Mouse (Mus musculus) gastrocnemius, adult 2 months (tissue): Measurements from ENCODE around the gene U2af1. TPM values are rescaled to one million over a fixed set of nuclear protein-coding genes. Genes with fewer than 3 reads are reported as not detected.
A peak's percentile ranks its signal among the peaks of the same experiment; 100 is the strongest.

Source experiments
- DNase-seq: peaks from one replicate; pipeline ENCODE4 v3.0.0; 2022
- H3K27ac ChIP-seq: fragments of 200-600 bp; 2 replicates; pipeline ENCODE4 v1.8.1; 2022; ENCODE audit warnings: mild to moderate bottlenecking
- H3K4me3 ChIP-seq: fragments of 200-600 bp; 2 replicates; pipeline ENCODE4 v1.8.1; 2022; ENCODE audit warnings: mild to moderate bottlenecking, moderate library complexity
- CTCF ChIP-seq: fragments of 200-600 bp; IDR thresholded peaks from 2 replicates; pipeline ENCODE4 v1.8.1; 2022; ENCODE audit warnings: antibody characterized with exemption, mild to moderate bottlenecking, moderate library complexity
- intact Hi-C: fragments of 180-260 bp; cut with DNase I; formaldehyde crosslinking; loops from one replicate; pipeline ENCODE4 v1.15.1; 2025
- total RNA-seq, 2 experiments: library from RNA; stranded (reverse); gene quantifications; 2 replicates each; pipeline ENCODE4 v1.2.3; 2021

U2af1 gene
- total RNA-seq, 2 experiments from 2014 or later: 67.8 to 68.3 TPM

DNA sequence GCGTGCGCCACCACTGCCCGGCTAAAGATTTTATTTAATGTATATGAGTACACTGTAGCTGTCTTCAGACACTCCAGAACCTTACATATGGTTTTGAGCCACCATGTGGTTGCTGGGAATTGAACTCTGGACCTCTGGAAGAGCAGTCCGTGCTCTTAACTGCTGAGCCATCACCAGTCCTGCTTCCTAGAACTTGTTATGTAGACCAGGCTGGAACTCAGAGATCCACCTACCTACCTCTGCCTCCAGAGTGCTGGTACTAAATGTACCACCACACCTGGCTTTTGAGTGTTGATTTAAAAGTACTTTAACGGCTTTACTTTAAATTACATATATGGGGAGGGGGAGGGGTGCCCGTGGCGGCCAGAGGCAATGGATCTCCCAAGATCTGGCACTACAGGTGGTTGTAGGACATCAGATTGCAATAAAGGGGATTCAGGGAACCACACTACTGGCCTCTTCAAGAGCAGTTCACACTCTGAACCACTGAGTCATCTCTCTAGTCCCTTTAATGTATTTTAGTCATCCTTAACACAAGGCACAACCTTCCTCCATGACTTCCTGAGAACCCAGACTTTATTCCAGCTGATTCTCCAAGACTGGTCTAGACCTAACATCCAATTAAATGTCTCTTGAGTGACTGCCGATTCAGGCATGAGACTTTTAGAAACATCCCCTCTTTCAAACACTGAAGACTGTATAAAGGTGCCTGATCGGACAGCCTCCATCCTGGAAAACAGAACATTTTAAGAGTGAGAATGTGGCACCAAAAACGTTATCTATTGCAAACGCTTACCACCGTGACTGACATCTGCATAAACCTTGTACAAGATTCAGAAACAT is 1.3 kb downstream of the U2af1 start:
- no peak for DNase-seq
- Histone ChIP-seq H3K4me3 (peak overlapping the region; percentile 74), H3K27ac (peak overlapping the region; percentile 99)
- intact Hi-C loops: loop anchor here (5.0 kb wide), 1 partner anchor 90 kb away; no protein-coding TSS in a partner anchor
- TF ChIP-seq CTCF: no peak

DNA sequence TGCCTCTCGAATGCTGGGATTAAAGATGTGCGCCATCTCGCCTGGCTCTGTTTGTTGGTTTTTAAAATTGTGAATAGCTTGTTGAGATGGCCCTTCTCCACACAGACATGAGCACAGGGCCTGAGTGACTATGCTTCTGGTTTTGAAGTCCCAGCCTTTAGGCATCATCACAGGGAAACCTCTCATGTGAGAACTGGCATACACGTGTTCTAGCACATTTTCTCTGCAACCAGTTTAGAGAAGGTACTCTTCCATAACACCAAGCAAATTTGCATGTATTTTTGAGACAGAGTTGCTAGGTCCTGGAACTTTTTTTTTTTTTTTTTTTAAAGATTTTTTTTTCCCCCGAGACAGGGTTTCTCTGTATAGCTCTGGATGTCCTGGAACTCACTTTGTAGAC is 2.0 kb downstream of the U2af1 start:
- intact Hi-C loops: loop anchor here (5.0 kb wide), 1 partner anchor 89 kb away; no protein-coding TSS in a partner anchor
- DNase-seq: no peak
- no peak overlapping the region for H3K27ac ChIP-seq
- TF ChIP-seq CTCF: no peak
- H3K4me3 ChIP-seq: peak overlapping the region; percentile 74; the same call in 1 of the 2 replicates

DNA sequence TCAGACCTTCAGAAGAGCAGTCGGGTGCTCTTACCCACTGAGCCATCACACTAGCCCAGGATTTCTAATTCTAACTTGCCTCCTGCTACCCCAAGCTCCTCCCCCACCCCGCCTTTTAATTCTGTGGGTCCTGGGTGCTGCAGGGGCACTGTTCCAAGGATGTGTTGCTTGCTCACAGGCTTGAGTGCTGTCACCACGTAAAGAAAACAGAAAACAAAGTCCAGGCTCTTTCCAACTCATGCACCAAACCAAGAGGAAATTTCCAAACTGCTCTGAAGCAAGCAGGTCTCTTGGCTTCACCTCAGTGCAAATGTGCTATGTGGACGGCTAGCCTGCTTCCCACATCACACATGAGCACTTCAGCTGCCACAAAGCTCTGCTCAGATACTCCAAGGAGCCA is 3.3 kb downstream of the U2af1 start:
- no peak for TF ChIP-seq CTCF
- H3K4me3 ChIP-seq: no peak overlapping the region
- DNase-seq: no peak
- intact Hi-C loops: loop anchor here (5.0 kb wide), 1 partner anchor 88 kb away; no protein-coding TSS in a partner anchor
- peak overlapping the region; percentile 1; the same call in 1 of the 2 replicates for H3K27ac ChIP-seq

DNA sequence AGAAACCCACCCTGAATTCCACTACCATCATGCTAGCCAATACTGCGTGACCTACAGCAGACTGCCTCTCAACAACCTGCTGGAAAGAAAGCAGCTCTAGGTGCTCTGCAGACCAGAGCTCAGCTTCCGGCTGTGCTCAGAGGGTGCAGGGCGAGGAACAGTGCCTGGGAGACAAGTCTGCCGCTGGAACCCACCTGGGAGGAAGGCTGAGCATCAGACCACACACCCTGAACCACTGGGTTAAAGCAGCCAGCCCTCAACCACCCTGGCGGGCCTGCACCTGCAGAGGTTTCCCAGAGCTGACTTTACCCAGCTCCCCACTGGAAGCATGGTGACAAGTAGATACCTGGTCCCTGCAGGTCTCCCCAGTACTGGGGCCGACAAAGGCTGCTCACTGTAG is 5.4 kb downstream of the U2af1 start:
- H3K4me3 ChIP-seq: no peak overlapping the region
- TF ChIP-seq CTCF: no peak
- no peak overlapping the region for H3K27ac ChIP-seq
- no peak for DNase-seq
- intact Hi-C loops: no loop called here

DNA sequence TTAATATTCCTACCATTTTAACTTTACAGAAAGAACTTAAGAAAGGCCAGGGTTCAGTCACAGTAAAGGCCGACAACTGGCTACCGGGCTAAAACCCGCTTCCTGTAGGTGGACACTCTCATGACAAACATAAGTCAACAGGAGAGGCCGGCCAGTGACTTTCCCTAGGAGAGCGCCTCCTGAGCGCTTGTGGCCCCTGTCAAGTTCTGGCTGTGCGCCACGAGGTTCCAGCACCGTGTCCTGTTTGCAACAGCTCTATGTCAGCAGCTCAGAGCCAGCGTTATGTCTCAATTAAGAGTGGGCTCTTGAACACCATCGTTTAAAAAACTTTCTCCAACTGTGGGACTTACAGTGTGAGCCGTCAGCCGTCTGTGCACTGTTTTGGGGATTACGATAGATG is 6.5 kb downstream of the U2af1 start:
- no peak for TF ChIP-seq CTCF
- intact Hi-C loops: no loop called here
- Histone ChIP-seq H3K27ac (no peak overlapping the region), H3K4me3 (no peak overlapping the region)
- DNase-seq: no peak

DNA sequence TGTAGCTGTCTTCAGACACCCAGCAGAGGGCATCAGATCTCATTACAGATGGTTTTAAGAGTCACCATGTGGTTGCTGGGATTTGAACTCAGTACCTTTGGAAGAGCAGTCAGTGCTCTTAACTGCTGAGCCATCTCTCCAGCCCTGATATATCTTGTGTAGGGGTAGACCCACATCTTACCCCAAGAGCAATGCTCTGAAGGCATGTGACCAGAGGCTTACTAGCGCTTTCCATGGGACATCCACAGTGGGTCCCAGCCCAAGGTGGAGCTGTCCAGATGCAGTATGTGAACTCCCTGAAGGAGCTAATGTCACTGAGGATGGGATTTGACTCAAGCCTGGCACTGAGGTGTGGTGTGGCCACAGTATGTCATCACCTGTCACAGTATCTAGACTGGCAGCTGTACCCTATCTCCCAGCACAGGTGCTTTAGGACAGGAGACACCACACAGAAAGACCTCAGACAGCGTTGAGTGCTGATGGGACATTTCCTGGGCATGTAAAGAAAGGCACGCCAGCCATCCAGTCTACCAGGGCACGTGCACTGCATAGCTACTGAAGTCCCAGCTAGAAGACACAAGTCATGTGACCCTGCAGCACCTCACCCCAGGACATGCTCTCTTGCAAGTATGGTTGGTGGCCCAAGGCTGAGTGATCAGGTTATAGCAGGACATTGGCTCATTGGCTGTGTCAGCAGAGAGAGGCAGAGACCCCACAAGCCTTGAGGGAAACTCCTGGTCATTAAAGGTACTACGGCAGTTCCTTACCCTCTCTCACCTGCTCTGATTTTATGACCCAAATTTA is 12.3 kb downstream of the U2af1 start:
- no peak for TF ChIP-seq CTCF
- no peak for DNase-seq
- H3K4me3 ChIP-seq: no peak overlapping the region
- H3K27ac ChIP-seq: no peak overlapping the region
- intact Hi-C loops: no loop called here

DNA sequence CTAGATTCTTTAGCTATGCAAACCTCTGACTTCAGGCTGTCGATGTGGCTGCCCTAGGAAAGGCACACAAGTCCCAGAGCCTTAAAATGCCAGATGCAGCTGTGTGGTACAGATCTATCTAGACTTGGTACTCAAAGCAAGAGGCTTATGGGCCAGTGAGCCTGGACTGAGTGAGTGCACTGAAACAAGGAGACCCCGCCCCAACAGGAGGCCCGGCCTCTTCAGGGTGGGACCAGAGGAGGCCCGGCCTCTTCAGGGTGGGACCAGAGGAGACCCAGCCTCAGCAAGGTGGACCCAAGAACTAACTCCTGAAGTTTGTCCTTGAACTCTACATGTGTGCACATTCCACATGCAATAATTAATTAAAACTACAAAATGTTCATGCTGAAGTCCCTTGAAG is 15.8 kb downstream of the U2af1 start:
- Histone ChIP-seq H3K4me3 (no peak overlapping the region), H3K27ac (no peak overlapping the region)
- intact Hi-C loops: no loop called here
- TF ChIP-seq CTCF: no peak
- DNase-seq: no peak

DNA sequence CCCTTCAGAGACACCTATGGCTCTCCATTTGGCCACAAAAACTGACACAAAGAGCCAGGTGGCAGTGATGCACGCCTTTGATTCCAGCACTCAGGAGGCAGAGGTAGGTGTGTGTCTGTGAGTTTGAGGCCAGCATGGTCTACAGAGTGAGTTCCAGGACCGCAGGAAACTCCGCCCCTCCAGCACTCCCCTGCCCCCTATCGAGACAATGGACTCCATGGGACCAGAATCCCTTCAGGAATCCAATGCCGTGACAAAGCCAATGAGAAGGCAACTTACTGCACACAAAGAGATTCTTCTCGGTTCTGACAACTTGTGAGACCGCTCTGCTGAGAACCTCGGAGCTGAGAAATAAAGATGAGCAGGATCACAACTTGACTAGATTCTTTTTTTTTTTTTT is 16.4 kb downstream of the U2af1 start:
- no peak for TF ChIP-seq CTCF
- Histone ChIP-seq H3K27ac (no peak overlapping the region), H3K4me3 (no peak overlapping the region)
- DNase-seq: no peak
- intact Hi-C loops: no loop called here

DNA sequence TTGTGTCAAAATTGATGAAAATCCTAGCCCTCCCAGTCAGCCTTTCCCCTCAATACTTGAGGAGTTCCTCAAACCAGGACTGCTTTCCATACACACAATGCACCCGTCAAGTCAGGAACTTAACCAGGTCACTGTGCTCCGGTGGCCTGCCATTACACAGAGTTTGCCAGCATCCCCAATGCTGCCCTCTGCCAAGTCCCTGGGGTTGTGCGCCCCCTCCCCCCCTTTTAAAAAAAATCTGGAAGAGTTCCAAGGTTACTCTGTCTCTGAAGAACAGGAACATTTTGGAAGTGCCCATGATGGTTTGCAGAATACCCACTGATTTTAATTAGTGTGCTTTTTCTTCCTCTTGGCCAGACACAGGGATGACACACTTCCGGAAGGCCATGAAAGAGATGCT is 19.0 kb downstream of the U2af1 start:
- intact Hi-C loops: no loop called here
- DNase-seq: no peak
- no peak for TF ChIP-seq CTCF
- no peak overlapping the region for H3K4me3 ChIP-seq
- H3K27ac ChIP-seq: no peak overlapping the region

DNA sequence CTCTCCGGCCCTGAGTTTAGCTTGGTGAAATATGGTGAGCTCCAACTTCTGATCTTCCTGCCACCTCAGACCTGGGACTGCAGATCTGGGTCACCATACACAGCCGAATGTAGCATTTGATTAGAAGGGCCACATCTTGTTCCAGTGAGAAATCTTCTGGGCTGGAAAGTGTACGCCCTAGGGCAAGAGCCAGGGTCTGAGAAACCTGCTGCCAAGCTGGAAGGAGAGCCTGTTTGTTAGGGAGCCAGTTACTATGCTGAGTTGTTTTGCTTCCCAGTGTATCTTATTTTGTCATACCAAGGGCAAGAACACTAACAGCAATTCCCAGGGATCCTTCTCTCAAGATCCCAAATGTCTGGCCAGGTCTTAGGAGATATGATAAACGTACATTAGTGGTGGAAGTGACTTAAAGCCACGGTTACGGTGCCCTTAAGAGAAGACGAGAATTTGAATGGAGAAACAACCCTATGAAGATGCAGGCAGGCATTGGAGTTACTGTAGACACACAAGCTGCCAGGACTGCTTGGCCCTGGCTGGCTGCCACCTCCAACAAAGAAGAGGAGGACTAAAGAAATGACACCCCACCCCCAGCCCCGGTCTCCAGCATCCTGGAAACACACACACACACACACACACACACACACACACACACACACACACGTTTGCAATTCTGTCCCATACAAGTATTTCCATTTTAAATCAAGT is 20.7 kb downstream of the U2af1 start:
- TF ChIP-seq CTCF: no peak
- DNase-seq: peak; percentile 46
- intact Hi-C loops: no loop called here
- no peak overlapping the region; the same call in 1 of the 2 replicates for H3K4me3 ChIP-seq
- peak overlapping the region; percentile 78; the same call in 1 of the 2 replicates for H3K27ac ChIP-seq

DNA sequence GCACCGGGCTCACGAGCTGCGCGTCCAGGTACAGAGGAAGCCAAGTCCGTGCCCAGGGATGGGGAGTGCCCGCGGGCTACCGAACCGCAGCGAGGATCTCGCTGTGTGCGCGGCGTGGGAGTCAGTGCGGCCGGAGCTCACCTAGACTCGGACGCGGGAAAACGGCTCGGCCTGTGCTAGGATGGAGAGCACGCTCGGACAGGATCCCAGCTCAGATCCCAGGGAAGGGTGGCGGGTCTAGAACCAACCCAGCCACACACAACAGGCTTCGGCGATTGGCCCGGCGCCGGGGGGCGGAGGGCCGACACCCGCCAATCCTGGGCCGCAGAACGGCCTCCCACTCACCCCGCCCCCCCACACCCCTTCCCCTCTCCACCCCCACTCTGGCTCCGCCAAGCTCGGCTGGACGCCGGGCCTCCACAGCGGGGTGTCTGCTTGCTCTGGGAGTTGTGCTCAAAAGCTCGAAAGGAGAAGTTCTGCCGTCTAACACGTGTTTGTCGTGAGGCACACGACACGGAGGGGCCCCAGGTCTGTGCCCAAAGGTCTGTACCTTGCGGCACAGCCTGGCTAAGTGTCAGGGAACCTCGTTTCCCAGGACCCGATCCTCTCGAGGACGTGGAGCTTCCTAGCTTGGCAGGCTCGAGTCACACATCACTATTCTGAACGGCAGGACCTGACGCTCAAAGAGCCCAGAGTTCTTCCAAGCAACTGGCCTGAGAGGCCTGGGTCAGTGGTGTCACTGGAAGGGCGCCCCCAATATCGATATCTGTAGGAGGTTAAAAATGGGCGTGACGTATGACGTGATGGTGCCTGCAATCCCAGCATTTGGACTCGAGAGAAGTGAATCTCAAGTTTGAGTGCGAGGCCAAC is 21.5 kb downstream of the U2af1 start, which contains the start of gene Cbs:
Cbs (minus strand) TSS at position 297 of the 870 bp plus-strand sequence.
- no peak for TF ChIP-seq CTCF
- Histone ChIP-seq H3K27ac (peak within 1 kb of the TSS; percentile 78), H3K4me3 (peak within 1 kb of the TSS; percentile 77)
- intact Hi-C loops: no loop called here
- DNase-seq: peak; percentile 91
